Mouse (Mus musculus): ENCODE results near the gene Mospd3. TPM values are rescaled to one million over a fixed set of nuclear protein-coding genes. Genes with fewer than 3 reads are reported as not detected.
A peak's percentile ranks its signal among the peaks of the same experiment; 100 is the strongest.

The Mospd3 gene
- total RNA-seq (2017), result 8.3 and 10.3 TPM in 2 replicates

- ATAC-seq (replicated peaks in 1 of 2; ENCODE audit: insufficient read depth in 1 of 2, low FRiP score in 2 of 2, low TSS enrichment in 1 of 2, low read depth in 1 of 2, poor library complexity in 2 of 2, severe bottlenecking in 2 of 2), result peak; percentile 94 to 95
Measured at GRCm38 (mm10) chr5:137600619-137601364, at the start of gene Mospd3. Gene Mospd3 (minus strand): TSS chr5:137601058.

- ATAC-seq (replicated peaks in 1 of 2; ENCODE audit: insufficient read depth in 1 of 2, low FRiP score in 2 of 2, low TSS enrichment in 1 of 2, low read depth in 1 of 2, poor library complexity in 2 of 2, severe bottlenecking in 2 of 2), result no peak
Measured at GRCm38 (mm10) chr5:137649669-137650571, 49.1 kb upstream of the Mospd3 start.

DNA sequence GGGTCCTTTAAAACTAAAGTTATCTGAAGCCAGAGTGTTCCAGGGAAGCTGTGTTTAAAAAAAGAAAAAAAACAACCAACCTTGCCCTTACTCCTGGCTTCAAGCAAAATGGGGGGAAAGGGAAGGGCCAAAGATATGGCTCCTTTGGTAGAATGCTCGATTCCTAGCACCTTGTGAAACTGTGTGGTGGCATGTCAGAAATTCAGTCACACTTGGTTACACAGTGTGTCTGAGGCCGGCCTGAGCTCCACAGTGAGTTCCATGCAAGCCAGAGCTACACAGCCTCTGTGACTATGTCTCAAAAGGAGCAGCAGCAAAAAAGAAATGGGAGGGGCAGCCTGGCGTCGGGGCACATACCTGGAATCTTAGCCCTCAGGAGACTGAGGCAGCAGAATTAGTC, 48.4 kb upstream of the Mospd3 start:
- no peak for ATAC-seq (replicated peaks in 1 of 2; ENCODE audit: insufficient read depth in 1 of 2, low FRiP score in 2 of 2, low TSS enrichment in 1 of 2, low read depth in 1 of 2, poor library complexity in 2 of 2, severe bottlenecking in 2 of 2)

- no peak for ATAC-seq (replicated peaks in 1 of 2; ENCODE audit: insufficient read depth in 1 of 2, low FRiP score in 2 of 2, low TSS enrichment in 1 of 2, low read depth in 1 of 2, poor library complexity in 2 of 2, severe bottlenecking in 2 of 2)
Measured at GRCm38 (mm10) chr5:137647827-137648601, 47.2 kb upstream of the Mospd3 start.

DNA sequence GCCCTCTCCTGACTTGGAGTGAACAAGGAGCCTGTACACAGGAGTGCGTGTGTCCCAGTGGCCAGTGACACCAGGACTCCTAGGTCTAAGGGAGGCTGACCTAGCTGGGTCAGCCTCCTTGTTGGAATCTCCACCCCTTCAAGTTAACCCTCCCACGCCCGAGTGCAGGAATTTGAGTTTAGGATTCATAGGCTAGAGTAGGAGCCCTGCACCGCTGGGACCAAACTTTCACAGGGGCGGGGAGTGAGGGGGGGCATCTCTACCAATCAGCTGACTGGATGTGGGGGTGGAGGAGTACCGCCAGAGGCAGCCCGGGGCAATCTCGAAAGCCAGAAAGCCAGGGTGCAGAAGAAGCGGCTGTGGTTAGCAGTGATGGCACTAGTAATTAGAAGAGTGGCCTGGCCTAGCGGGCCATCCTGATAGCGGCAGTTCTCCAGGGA, 44.8 kb upstream of the Mospd3 start, which contains the start of gene Irs3:
TSS of gene Irs3 (minus strand) at position 63 of the 440 bp plus-strand sequence.
- peak in 1 of 2 experiments; percentile 18; a peak in 1 of 4 replicates for ATAC-seq (replicated peaks in 1 of 2; ENCODE audit: insufficient read depth in 1 of 2, low FRiP score in 2 of 2, low TSS enrichment in 1 of 2, low read depth in 1 of 2, poor library complexity in 2 of 2, severe bottlenecking in 2 of 2)

DNA sequence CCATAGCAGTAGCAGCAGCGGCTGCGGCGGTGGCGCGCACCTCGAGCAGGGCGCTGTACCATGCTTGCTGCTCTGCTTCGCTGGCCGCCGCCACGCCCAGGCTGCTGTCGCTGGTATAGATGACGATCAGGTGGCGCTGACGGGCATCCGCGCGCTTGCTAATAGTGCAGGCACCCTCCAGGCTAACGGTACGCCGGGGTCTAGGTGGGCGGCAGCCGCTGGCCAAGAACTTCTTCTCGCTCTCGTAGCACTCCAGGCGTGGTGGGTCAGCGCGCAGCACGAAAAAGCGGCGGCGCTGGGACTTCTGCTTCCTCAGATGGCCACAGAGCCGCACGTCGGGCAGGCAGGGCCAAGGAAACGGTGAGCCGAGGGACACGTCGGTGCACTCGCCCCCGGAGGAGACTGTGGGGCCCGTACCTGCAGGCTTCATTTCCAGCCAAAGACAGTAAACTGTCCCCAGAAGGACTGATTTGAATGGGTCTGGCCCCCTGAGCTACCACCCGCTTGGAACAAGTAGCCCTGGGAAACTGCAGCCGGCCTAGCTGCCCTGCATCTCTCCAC, 44.3 kb upstream of the Mospd3 start:
- peak; percentile 17 to 37; a peak in 1 of 4 replicates for ATAC-seq (replicated peaks in 1 of 2; ENCODE audit: insufficient read depth in 1 of 2, low FRiP score in 2 of 2, low TSS enrichment in 1 of 2, low read depth in 1 of 2, poor library complexity in 2 of 2, severe bottlenecking in 2 of 2)

GRCm38 (mm10) chr5:137644484-137644883, 43.6 kb upstream of the Mospd3 start:
- ATAC-seq (replicated peaks in 1 of 2; ENCODE audit: insufficient read depth in 1 of 2, low FRiP score in 2 of 2, low TSS enrichment in 1 of 2, low read depth in 1 of 2, poor library complexity in 2 of 2, severe bottlenecking in 2 of 2), result no peak

DNA sequence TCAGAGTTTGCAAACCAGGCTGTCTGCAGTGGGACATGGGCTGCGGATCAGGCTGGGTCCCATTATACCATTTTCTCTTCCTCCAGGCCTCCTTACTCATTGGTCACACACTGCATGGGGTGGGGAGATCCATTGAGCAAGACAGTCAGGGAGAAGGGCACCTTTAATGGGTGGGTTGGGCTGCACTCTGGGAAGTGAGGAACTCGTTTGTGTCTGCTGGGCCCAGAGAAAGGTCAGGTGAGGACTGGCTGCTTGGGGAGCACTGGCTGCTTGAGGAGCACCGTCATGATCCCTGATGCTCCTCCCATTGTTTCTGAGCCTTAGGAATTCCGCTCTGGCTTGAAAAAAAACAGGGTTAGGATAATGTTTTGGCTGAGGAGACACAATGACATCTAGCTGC, 42.0 kb upstream of the Mospd3 start:
- ATAC-seq (replicated peaks in 1 of 2; ENCODE audit: insufficient read depth in 1 of 2, low FRiP score in 2 of 2, low TSS enrichment in 1 of 2, low read depth in 1 of 2, poor library complexity in 2 of 2, severe bottlenecking in 2 of 2), result no peak

GRCm38 (mm10) chr5:137641054-137641453, 40.2 kb upstream of the Mospd3 start, which contains the start of gene Sap25:
Gene Sap25 (plus strand): TSS chr5:137641334.
- ATAC-seq (replicated peaks in 1 of 2; ENCODE audit: insufficient read depth in 1 of 2, low FRiP score in 2 of 2, low TSS enrichment in 1 of 2, low read depth in 1 of 2, poor library complexity in 2 of 2, severe bottlenecking in 2 of 2), result no peak

- ATAC-seq (replicated peaks in 1 of 2; ENCODE audit: insufficient read depth in 1 of 2, low FRiP score in 2 of 2, low TSS enrichment in 1 of 2, low read depth in 1 of 2, poor library complexity in 2 of 2, severe bottlenecking in 2 of 2), result no peak
Measured at GRCm38 (mm10) chr5:137639472-137639871, 38.6 kb upstream of the Mospd3 start.

DNA sequence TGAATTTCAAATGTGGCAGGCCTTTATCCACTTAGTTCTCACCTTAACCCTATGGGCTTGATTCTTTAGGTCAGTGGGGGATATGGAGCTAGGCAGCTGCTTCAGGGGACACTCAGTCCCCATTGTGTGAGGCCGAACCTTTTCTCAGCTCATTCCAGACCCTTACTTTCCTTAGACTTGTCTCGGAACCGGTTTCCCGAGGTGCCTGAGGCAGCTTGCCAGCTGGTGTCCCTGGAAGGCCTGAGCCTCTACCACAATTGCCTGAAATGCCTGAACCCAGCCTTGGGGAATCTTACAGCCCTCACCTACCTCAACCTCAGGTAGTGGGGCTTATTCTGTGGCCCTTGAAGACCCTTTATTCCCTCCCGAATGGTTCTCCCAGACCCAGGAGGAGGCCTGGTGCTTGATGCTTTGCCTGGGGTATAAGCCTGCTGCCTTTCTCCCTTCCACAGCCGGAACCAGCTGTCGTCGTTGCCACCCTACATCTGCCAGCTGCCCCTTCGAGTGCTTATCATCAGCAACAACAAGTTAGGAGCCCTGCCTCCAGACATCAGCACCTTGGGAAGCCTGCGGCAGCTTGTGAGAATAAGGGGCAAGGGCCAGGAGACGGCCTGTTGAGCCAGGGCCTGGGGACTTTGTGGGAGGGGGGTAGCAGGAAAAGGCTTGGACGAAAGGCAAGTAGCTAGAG, 32.7 kb upstream of the Mospd3 start:
- no peak for ATAC-seq (replicated peaks in 1 of 2; ENCODE audit: insufficient read depth in 1 of 2, low FRiP score in 2 of 2, low TSS enrichment in 1 of 2, low read depth in 1 of 2, poor library complexity in 2 of 2, severe bottlenecking in 2 of 2)

- no peak for ATAC-seq (replicated peaks in 1 of 2; ENCODE audit: insufficient read depth in 1 of 2, low FRiP score in 2 of 2, low TSS enrichment in 1 of 2, low read depth in 1 of 2, poor library complexity in 2 of 2, severe bottlenecking in 2 of 2)
Measured at GRCm38 (mm10) chr5:137631591-137631990, 30.7 kb upstream of the Mospd3 start.

- peak; percentile 57 to 65 for ATAC-seq (replicated peaks in 1 of 2; ENCODE audit: insufficient read depth in 1 of 2, low FRiP score in 2 of 2, low TSS enrichment in 1 of 2, low read depth in 1 of 2, poor library complexity in 2 of 2, severe bottlenecking in 2 of 2)
Measured at GRCm38 (mm10) chr5:137631171-137631570, 30.3 kb upstream of the Mospd3 start.

DNA sequence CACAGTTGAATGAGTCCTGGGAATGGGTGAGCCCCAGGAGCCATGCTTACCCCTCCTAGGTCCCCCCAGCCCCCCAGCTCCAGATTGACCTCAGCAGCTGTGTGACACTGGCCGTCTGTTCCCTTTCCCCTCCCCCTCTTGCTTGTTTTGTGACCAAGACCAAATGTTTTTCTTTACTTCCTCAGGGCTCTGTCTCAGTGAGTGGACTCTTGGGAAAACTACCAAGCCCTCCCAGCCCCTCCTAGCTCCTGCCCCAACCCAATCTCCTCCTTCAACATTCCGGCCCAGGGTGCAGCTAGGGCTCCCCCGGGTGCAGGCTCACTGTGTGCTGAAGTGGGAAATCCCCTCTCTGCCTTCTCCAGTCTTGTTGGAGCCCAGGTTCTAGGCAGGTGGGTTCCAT, 29.7 kb upstream of the Mospd3 start:
- ATAC-seq (replicated peaks in 1 of 2; ENCODE audit: insufficient read depth in 1 of 2, low FRiP score in 2 of 2, low TSS enrichment in 1 of 2, low read depth in 1 of 2, poor library complexity in 2 of 2, severe bottlenecking in 2 of 2), result no peak

DNA sequence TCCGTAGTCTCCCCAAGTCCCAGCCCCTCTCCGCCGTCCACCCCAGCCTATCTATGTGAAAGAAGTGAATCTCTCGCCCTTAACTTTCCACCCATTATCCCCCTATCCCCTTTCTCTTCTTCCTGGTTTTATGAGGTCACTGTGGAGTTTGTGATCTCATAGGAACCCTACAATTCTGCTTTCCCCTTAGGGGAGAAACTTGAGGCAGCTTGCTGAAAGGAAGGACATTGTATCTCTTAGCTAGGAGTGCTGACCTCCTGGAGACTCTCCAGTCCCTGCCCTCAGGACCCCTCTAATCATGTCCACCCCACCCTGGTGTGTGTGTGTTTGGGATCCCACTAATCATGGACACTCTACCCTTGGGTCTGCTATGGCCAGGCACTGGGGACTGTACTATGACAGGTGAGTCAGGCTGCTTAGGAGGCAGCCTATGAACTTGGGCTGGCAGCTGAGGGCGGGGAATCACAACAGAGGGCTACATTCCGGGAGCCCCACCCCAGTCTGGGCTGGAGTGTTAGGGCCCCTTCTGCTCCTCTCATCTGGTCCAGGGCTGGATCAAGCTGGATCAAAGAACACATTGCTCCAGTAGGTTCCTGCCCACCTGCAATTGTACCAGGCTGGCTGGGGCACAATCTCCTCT, 29.2 kb upstream of the Mospd3 start:
- no peak for ATAC-seq (replicated peaks in 1 of 2; ENCODE audit: insufficient read depth in 1 of 2, low FRiP score in 2 of 2, low TSS enrichment in 1 of 2, low read depth in 1 of 2, poor library complexity in 2 of 2, severe bottlenecking in 2 of 2)

DNA sequence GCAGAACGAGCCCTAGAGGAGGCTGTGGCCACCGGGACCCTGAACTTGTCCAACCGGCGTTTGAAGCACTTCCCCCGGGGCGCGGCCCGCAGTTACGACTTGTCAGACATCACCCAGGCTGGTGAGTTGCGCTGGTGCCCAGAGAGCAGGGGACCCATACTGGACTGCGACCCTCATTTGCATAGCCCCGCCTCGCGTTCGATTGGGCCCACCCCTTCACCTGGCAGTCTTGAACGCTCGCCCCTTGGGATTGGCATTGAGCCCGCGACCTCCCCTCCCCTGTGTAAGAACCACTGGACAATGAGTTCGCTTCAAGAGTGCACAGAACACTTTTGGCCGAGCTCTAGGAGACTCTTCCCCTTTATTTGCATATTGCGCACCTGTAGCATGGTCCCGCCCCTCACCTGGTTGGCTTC, 28.5 kb upstream of the Mospd3 start:
- peak in 1 of 2 experiments; percentile 1; a peak in 1 of 4 replicates for ATAC-seq (replicated peaks in 1 of 2; ENCODE audit: insufficient read depth in 1 of 2, low FRiP score in 2 of 2, low TSS enrichment in 1 of 2, low read depth in 1 of 2, poor library complexity in 2 of 2, severe bottlenecking in 2 of 2)

Measured in hematopoietic stem cell, adult 5-6 weeks (primary cell).